Mouse (Mus musculus) spleen, adult 2 months (tissue): ENCODE results near the gene Gm14862.

Experiments
- CTCF ChIP-seq: fragments of 200-500 bp; IDR thresholded peaks from 2 replicates; pipeline ENCODE4 v1.5.1; 2011; ENCODE audit warnings: mild to moderate bottlenecking, inconsistent platforms; ENCODE audit not compliant: insufficient read depth, insufficient read length, insufficient replicate concordance; ENCODE audit errors: extremely low read depth
- POLR2A ChIP-seq: fragments of 200-500 bp; IDR thresholded peaks from 2 replicates; pipeline ENCODE4 v1.6.1; 2011; ENCODE audit warnings: low read depth, low read length, inconsistent platforms

DNA sequence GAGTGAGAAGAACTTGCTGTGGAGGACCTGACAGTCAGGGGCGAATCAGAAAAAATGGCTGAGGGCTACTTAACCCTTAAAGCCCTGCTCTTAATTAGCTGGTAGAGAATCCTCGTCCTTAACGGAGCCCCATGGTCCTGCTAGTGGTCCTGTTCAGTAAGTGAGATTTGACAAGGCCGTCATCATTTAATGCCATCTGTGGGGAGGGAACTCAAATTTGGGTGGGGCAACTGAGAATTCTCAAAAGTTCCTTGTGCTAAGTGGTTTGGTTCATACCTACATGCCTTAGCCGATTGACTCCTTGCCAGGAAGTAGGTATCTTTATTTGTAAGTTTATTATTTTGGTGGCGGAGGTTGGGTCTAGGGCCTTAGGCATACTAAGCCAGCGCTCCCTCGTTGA, 17.6 kb upstream of the Gm14862 start:
- TF ChIP-seq POLR2A (no peak), CTCF (no peak)
